Mouse (Mus musculus) G1E-ER4 (cell line): ENCODE results near the gene Tbx2. TPM values are rescaled to one million over a fixed set of nuclear protein-coding genes. Genes with fewer than 3 reads are reported as not detected.

Source experiments
- GATA1 ChIP-seq: IDR thresholded peaks from one replicate; pipeline ENCODE4 v1.8.0; 2012; ENCODE audit warnings: low read length, inconsistent platforms
- polyA plus RNA-seq: library from polyadenylated mRNA; stranded (reverse); fragments of >175 nt; gene quantifications from 2 replicates; pipeline ENCODE4 v1.2.3, GENCODE M21; 2012

Gene Tbx2
- polyA plus RNA-seq, 1 experiment = 0.28 TPM

DNA sequence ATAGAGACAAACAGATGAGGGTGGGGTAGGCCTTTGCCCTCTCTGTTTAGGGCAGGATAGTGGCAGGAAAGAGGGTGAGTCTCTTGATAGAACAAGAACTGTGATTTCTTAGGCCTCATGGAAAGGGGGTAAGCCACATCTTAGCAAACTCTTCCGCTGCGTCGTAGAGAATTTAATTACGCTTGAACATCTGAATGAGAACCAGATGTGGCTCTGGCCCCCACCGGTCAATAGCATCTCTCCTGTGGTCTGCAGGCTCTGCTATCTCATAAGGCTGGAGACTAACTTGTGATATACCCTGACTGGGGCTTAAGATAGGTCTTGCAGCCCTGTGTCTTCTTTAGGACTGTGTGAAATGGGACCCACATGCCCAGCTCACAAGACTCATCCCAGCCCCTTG is 15.9 kb upstream of the Tbx2 start:
- no peak for TF ChIP-seq GATA1

DNA sequence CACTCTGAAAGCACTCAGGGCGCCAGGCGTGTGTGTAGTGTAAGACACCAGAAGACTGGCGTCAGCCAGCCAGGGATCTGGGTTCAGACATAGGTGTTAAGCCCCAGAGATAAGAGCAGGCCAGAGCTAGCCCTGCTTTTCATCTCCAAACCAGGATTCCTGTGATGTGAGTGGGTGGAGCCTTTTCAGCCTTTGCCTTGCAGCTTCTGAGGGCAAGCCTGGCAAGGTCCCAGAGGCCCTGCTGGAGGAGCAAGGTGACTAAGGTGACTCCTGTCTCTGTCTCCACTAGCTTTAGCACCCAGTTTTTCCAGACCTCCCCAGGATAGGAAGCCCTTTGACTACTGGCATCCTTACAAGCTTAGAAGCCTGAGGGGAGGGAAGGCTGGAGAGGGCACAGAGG is 13.9 kb upstream of the Tbx2 start:
- no peak for TF ChIP-seq GATA1

DNA sequence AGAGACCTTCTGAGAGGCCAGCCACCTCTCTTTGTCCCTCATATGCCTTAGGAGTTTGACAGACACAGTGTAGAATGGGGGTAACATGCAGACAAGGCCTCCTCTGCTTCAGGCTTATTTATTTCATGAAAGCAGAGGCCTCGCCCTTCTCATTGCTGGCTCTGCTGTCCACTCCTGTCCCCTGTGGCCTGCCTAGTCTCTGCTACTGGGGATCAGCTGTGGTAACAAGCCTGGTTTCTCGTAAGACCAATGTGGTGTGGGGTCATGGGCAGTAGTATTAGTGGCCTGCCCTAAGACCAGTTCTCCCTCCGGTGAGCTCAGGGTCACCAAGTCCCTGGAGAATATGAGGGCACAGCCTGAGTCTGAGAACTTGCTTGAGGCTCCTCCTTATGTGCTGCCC is 11.4 kb upstream of the Tbx2 start:
- no peak for TF ChIP-seq GATA1

DNA sequence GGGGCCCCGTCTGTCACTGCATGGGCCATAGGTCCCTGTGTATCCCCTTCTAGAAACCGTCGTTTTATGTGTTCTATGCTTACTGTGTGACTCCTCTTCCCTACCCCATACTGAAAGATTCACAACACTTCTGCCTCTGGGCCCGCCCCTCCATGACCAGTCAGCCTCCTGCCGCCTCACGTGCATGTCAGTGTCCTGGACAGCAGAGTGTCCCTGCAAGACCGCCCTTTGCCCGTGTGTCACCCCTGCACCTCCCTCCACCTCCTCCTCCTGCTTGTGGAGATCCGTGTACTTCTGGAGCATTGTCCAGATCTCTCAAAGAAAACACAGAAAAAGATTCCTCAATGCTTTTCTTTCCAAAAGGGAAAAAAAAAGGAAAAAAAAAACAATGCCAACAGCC is 10.7 kb upstream of the Tbx2 start:
- TF ChIP-seq GATA1 = no peak

DNA sequence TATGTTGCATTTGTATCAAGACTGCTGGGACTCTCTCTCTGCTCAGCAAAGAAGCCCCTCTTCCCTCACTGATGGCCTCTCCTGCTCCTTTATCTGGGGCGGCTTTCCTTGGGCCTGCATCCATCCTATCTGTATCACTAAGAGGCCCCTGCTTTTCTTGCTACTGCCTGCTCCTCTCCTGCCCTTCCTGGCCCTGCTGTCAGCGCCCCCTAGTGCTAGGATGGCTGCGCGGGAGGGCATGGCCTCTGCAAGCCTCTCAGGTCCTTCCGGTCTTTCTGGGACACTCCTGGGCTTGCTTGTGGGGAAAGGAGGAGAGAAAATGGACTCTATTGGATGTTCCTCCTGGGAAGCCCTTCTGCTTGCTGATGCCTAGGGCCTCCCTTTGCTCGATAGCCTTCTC is 9.2 kb upstream of the Tbx2 start:
- TF ChIP-seq GATA1 = no peak

DNA sequence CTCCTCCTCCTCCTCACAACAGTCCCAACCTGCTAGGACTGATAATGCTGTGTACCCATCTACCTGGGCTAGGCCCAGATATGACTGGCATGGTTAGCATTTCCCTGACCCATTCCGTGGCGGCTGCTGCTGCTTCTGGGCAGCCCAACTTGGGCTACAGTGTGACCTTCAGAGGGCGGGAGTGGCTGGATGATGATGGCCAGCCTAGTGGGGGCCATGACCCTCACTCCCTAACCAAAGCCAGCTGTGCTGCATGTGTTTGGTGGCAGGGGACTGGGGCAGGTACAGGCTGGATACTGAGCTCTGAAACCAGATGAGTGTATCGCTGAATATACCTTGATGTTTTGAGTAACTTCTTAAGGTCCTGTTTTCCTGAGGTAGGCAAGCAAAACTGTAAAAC is 8.6 kb upstream of the Tbx2 start:
- no peak for TF ChIP-seq GATA1

DNA sequence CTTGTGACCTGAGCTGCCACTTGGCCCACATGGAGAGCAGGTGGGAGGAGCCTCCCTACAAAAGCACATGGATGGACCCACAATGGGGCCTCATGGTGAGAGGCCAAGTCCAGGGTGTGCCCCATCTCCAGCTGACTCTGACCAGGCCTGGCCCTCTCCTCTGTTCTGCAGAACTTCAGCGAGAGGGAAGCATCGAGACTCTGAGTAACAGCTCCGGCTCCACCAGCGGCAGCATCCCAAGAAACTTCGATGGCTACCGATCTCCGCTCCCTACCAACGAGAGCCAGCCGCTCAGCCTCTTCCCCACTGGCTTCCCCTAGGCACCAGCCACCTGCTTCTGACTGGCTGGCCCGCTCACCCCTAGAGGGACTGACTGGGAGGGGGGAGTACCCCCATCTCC is 7.3 kb upstream of the Tbx2 start:
- no peak for TF ChIP-seq GATA1

DNA sequence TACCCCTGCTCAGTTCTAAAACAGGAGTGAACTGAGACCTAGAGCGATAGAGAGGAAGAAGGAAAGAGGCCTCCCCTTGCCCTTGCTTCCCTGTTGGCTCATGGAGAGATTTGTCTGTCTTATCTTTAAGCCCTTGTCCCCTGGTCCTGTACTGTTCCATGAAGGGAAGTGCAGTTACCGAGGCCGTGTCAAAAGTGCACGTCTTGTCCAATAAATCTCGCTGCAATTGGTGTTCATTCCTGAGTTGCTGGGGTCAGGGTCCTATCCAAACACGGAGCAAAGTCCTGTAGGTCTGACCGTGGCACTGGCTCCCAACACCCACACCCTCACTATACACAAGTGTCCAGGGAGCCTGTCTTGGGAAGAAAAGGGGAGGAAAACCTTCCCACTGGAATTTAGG is 6.5 kb upstream of the Tbx2 start:
- TF ChIP-seq GATA1 = no peak

DNA sequence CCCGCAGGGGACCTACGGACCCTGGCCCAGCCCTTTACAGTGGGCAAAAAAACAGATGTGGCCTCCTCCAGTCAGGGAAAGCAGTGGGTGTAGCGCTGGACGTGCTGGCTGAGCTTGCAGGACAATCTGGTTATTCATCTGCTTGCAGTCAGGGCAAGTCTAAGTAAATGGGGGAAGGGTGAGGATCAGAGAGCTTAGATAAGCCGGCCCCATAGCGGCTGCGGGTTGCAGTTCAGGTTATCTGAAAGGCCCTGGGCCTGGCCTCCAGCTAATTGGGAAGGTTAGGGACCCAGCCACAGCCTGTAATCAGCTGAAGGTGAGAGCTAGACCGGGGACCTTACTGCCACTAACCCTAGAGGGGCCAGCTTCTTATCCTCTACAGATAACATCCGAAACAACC is 5.0 kb upstream of the Tbx2 start:
- peak; percentile 34 for TF ChIP-seq GATA1

DNA sequence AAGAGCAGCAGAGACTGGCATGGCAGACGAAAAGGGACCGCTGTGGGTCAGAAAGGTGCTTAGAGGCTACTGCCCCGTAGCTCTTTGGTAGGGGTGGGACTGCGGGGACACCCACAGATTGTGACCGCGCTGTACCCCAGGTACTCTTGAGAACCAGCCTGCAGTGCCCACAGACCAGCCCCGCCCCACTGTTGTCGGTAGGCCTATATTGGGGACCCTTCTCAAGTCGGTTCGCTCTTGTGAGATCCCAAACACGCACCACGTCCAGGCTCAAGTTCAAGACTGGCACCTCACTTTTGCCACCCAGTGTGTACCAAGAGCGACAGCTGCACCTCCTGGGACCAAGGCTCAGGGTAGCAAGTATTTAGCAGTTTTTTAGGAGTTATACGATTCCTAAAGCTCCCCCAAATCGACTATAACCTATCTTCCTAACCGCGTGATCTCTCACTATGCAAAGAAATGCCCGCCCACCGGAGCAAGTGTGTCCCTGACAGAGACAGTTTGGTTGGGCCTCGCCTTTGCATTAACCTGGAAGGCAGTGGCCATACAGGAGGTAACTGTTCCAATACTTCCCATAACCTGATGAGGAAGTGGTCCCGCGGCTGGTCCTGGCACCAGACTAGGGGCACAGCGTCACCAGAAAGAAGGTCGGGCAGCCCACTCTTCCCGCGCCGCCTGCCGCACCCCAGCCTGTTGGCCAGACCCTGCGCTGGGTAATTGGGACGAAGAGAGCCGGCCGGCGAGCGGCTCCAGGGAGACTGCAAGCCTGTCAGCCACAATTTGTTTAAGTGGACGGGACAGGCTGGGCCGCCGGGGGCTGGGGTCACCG is 3.4 kb upstream of the Tbx2 start:
- TF ChIP-seq GATA1 = no peak

DNA sequence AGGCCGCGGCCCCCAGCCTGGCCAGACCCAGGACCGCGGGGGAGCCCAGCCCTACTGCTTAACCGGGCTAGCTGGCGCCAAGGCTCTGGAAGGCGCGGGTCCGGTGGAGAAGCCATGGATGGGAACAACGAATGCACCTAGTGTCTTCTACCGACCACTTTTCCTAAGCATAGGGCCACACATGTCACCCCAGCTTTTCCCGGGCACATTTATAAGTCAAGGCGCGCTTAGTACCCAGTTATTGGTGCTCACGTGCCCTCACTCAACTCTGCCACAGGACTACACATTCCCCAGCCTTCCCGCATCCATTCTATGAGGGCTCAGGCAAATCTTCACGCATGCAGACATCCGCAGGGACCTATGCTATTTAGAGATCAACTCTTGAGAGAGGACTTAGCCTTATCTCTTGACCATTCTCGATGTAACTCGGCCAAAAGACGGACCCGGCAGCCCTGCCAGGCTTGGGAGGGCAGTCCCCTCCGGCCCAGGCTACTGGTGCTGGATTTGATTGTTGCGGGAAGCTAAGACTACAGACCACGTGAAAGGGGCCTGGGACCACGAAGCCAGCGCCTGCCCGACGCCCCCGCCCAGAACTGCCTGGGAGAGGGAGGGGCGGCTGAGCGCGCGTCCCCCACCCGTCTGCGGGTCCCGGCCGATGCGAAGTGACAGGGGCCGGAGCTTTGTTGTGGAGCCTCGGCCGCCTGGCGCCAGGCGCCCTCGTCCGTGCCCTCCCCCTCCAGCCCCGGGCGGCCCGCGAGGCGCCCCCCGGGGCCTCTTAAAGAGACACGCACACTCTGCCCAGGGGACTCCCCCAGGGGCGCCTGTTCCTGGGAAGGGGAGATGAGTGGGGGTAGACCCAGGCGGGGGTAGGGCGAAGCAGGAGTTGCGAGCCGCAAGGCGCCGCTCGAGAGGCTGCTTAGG is 2.6 kb upstream of the Tbx2 start:
- no peak for TF ChIP-seq GATA1

DNA sequence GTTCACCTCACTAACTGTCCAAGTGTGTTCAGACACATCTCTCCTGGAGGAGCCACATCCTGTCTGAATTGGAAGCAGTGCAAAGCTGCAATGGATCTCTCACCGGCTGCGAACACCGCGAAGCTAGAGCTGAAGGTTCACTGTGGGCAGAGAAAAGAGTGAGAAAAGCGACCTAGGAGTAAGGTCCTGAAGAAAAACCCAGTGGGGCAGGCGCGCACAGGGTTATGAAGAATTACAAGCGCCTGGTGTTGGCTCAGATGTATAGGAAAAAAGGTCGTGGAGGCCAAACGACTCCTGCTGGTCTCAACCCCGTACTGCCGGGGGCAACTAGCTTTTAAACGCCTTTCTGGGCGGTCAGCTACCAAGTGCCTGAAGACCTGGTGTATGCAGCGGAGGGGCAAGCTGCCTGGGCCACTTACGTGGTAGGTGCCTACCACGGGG is 1.4 kb upstream of the Tbx2 start:
- no peak for TF ChIP-seq GATA1

DNA sequence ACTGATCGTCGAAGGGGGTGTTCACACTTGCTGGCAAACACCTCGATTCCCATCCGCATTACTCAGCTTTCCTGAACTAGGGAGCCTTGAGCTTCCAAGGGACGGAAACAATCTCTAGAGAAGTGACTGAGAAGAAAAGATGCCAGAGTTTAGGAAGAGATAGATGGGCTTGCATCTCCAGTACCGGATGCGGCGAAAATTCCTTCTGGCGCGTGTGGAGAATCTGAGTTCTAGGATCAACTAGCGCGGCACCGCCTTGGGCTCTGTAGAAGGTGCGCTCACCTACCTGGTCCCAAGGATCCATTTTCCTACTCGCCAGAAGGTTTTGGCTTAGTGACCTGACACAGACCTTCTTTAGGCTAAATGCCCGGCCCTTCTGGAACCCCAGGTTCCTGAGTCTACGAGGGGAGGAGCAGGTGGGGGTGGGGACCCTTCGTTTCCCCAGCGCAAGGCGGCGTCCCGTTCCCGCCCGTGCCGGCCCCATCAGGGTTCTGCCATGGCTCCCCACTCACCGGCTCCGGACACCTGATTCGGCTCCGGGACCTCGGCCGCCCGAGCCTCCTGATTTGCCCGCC is 608 bp upstream of the Tbx2 start:
- no peak for TF ChIP-seq GATA1

DNA sequence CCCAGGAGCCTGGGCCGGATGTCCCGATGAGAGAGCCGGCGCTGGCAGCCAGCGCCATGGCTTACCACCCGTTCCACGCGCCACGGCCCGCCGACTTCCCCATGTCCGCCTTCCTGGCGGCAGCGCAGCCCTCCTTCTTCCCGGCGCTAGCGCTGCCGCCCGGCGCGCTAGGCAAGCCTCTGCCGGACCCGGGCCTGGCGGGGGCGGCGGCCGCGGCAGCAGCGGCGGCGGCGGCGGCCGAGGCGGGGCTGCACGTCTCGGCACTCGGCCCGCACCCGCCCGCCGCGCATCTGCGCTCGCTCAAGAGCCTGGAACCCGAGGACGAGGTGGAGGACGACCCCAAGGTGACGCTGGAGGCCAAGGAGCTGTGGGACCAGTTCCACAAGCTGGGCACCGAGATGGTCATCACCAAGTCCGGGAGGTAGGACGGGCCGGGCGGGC is 750 bp downstream of the Tbx2 start:
- no peak for TF ChIP-seq GATA1

DNA sequence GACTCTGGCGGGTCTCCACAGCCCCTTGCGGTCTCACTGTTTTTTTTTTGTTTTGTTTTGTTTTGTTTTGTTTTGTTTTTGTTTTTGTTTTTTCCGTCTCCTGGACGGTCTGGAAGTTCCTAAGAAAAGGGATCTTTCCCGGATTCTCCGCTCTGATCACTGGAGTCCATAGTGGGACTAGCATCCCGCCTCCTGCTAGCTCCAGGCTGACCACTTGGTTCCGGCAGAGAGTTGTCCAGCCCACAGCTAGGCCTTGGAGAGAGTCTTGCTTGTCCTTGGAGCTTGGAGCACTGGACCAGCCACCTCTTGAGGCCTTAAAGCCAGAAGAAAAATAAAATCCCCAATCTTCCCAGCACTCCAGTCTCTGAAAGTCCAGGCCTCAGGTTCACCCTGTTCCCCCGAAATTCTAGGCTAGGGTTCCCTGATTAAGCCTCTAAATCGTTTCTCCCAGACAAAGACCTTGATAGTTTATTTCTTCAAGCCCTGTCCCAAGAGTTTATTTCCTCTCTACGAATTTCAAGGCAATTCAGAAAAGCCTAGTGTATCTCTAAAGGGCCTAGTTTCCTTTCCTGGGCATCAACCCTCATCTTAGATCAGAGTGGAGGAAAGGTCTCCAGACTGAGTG is 1.5 kb downstream of the Tbx2 start:
- TF ChIP-seq GATA1 = no peak

DNA sequence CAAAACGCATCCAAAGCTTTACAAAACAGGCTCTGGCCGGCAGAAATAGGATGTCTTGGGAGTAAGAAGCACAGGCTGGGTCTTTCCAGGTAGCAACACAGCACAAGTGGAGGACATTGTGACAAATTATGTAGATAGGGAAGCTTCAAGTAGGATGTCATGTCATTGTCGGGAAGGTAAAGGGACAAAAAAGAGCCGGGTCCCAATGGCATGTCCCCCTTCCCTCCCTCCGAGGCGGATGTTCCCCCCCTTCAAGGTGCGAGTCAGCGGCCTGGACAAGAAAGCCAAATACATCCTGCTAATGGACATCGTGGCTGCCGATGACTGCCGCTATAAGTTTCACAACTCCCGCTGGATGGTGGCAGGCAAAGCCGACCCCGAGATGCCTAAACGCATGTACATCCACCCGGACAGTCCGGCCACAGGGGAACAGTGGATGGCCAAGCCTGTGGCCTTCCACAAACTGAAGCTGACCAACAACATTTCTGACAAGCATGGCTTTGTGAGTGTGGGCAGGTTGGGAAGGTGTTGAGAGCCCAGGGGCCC is 2.1 kb downstream of the Tbx2 start:
- no peak for TF ChIP-seq GATA1
